Mouse (Mus musculus): ENCODE measurements around the gene Tmem81.

The Tmem81 gene

GRCm38 (mm10) chr1:132520764-132521163 is 14.7 kb downstream of the Tmem81 start:
- DNase-seq, result peak in 1 of 2 experiments; percentile 40

- peak in 1 of 2 experiments; percentile 7 for DNase-seq
Observed at GRCm38 (mm10) chr1:132523048-132523447, 17.0 kb downstream of the Tmem81 start.

GRCm38 (mm10) chr1:132523920-132524319 is 17.9 kb downstream of the Tmem81 start:
- DNase-seq, result peak; percentile 62 to 68

GRCm38 (mm10) chr1:132525832-132526231 is 19.8 kb downstream of the Tmem81 start:
- peak; percentile 77 to 94 for DNase-seq

DNA sequence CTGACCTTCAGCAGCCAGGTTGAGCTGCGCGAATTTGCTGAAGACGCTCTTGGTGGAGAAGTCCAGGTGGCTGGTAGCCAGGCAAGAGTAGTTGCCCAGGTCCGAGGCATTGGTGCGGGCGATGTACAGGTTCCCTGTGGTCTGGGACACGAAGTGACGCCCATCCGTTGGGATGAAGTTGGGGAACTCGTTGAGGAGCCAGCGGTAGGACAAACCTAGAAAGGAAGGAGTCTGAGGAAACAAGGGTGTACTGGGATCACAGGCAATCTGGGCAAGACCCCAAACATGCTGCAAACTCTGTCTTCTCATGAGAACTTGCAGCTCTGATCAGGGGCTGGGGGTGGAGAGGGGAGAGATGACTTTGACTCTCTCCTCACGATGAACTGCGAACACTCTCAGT is 22.0 kb downstream of the Tmem81 start:
- DNase-seq, result peak in 1 of 2 experiments; percentile 35

DNA sequence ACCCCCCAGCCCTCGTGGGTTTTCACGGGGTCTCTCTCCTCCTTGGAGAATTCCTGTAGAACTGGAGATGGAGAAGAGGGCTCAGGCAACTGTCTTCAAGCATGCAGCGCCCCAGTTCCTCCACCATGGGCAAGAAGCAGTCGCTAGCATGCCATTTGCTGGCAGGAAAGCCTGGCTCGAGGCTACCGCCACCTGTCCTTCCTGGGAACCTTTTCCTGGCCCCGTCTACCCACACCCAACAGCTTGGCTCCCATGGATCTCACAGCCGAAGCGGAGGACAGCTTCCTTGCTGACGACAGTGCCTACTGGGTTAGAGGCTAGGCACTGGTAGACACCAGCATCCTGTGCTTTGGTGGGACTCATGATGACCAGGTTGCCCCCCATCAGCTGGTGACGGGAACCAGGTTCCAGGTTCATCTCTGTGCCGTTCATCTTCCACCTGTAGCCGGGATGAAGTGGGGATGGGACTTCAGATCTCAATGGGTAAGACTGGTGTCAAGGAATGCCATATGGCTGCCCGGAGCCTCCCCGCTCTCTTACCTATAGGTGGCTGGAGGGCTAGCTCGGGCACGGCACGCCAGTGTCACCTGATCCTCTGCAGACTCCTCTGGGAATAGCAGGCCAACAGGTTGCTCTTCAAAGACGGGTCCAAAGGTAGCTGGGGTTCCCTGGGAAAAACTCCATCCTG is 22.8 kb downstream of the Tmem81 start:
- DNase-seq, result peak; percentile 87 to 88

- DNase-seq, result peak in 1 of 2 experiments; percentile 14
Observed at GRCm38 (mm10) chr1:132530631-132531191, 24.7 kb downstream of the Tmem81 start.

DNA sequence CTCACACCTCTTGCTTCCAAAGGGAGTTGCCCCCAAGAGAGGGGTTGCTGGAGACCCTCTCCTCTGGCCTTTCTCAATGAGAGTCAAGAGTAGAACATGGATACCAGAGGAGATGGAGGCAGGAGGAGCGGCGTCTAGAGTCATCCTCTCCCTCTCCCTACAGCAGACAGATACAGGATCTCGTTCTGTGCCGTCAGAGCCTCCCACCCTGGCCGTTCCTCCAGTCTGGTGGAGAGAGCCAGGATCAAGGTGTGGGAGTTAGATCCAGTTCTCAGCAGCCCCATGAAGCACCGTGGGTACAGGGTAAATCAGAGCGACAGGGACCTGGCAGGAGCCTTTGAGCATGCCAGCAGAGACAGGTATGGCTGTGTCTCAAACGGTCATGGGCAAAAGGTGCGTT is 26.5 kb downstream of the Tmem81 start:
- peak in 1 of 2 experiments; percentile 21 for DNase-seq

- peak in 1 of 2 experiments; percentile 4 for DNase-seq
Observed at GRCm38 (mm10) chr1:132533840-132534239, 27.8 kb downstream of the Tmem81 start.

GRCm38 (mm10) chr1:132535541-132535940 is 29.5 kb downstream of the Tmem81 start:
- DNase-seq, result peak in 1 of 2 experiments; percentile 14

DNA sequence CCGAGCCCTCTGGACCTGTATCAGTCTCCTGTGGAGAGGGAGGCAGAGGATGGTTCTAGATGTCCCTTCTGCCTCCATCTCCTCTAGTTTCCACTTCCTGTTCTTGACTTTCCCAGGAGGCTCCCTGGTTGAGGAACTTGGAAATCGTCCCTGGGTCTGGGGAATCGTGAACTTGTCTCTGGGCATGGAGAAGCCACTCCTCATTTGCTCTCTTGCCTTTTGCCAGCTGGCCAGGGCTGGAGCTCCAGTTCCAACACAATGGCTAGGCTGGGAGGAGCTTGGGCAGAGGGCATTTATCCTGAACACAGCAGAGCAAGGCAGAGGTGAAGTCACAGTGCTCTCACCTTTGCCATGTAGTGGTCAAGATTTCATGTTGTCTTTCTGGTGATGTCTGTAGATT is 30.4 kb downstream of the Tmem81 start:
- DNase-seq, result peak in 1 of 2 experiments; percentile 36

GRCm38 (mm10) chr1:132537736-132538135 is 31.7 kb downstream of the Tmem81 start:
- peak; percentile 84 to 87 for DNase-seq

- peak; percentile 6 to 17 for DNase-seq
Observed at GRCm38 (mm10) chr1:132540701-132541100, 34.7 kb downstream of the Tmem81 start.

DNA sequence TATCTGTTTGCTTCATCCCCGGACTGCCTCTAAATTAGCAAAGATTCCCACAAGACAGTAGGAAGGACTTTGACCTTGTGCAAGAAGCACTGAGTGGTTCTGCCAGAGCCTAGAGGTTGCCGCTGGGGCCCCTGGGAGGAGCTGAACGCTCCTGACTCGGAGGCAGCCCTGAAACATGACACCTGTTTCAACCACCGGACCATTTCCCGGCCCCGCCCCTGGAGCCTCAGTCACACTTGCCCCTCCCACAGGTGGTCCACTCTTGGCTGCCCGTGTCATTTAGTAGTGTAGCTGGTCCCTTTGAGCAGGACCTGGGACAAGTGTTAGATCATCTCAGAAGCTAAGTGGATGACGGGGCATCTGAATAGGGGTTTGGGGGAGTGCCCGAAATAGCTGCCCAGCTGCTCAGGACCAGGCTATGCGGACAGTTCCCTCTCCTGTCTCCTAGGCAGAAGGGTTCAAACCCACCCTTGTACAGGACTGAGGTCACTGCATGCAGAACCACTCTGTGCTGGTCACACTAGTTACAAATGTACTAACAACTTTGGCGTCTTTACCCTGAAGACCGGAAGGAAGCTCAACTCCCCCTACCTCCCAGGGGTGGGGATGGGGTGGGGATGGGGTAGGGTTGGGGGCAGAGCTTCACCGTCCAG is 35.3 kb downstream of the Tmem81 start:
- DNase-seq, result peak; percentile 62 to 71

DNA sequence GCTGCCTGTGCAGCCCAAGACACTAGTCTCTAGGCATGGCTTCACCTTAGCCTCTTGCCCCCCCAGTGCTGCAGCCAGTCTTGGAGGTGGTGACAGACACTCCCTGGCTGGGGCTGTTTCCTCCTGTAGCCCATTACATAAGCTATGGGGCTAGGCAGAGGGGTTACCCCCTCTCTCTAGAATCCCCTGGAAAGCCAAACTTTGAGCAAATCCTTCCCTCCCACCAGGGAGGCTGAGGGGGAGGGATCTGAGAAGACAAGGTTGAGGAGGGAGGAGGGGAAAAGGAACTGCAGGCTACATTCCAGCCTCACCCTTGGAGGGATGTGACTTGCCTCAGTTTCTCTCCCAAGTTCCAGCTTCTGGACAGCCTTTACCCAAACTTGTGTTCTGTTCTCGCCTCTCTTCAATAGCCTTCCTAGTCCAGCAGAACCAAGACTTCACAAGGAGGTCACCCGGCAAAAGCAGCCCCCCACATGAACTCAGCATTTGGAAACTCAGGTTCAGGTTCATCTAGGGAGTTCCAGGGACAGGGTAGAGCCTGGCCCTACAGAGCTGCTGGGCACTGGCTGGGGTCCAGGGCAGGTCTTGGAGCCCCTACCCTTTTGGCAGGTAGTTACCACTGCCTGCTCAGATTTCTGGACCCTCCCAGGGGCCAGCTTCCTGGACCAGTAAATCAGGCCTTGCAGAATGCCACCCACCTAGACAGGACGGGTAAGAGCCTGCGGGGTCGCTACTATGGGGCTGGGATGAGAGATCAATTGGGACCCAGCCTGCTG is 36.0 kb downstream of the Tmem81 start:
- DNase-seq, result peak; percentile 31 to 39

- peak; percentile 82 to 91 for DNase-seq
Observed at GRCm38 (mm10) chr1:132542762-132543306, 36.8 kb downstream of the Tmem81 start, which contains the start of gene Cntn2. Gene Cntn2, minus strand, starts transcription at chr1:132543256.

DNA sequence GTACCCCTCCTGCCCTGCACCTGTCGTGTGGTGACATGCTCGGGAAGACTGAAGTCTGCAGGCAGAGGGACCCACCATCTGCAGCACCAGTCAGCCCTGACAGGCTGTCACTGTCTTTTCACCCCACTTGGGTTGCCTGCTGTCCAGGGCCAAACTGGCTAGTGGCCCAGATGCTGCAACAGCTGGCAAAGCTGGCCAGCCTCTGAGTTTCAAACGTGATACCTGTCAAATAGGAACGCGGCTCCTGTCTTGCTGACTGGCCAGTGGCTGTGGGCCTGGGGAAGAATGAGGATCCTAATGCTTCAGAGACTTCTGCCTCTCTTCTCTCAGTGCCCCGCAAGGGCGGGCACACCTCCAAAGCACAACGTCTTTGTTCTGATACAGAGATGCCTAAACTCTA is 37.8 kb downstream of the Tmem81 start:
- DNase-seq, result peak; percentile 17 to 23

- DNase-seq, result peak; percentile 69 to 71
Observed at GRCm38 (mm10) chr1:132557901-132558631, 52.0 kb downstream of the Tmem81 start.
